Mouse (Mus musculus) liver, embryonic 12.5 days (tissue): ENCODE measurements around the gene Oat. TPM values are rescaled to one million over a fixed set of nuclear protein-coding genes. Genes with fewer than 3 reads are reported as not detected.

Experiments
- ATAC-seq: fragments of 200-750 bp; cut with Nextera tagmentation; 2 replicates; pipeline ENCODE4 v1.8.0; 2017; ENCODE audit warnings: moderate number of reproducible peaks, mild to moderate bottlenecking, moderate library complexity
- H3K27ac ChIP-seq: fragments of 300-500 bp; sonication (generic); 2 replicates; pipeline ENCODE4 v1.5.1; 2016; ENCODE audit warnings: mild to moderate bottlenecking
- H3K27me3 ChIP-seq: fragments of 300-500 bp; sonication (generic); replicated peaks from 2 replicates; pipeline ENCODE4 v1.6.1; 2016; ENCODE audit warnings: mild to moderate bottlenecking, moderate library complexity
- H3K36me3 ChIP-seq: fragments of 300-500 bp; sonication (generic); 2 replicates; pipeline ENCODE4 v1.6.1; 2016; ENCODE audit warnings: mild to moderate bottlenecking, moderate library complexity
- H3K4me1 ChIP-seq: fragments of 300-500 bp; sonication (generic); 2 replicates; pipeline ENCODE4 v1.6.1; 2016
- H3K4me2 ChIP-seq: fragments of 300-500 bp; sonication (generic); 2 replicates; pipeline ENCODE4 v1.6.1; 2016; ENCODE audit warnings: mild to moderate bottlenecking, moderate library complexity
- H3K4me3 ChIP-seq: fragments of 300-500 bp; sonication (generic); 2 replicates; pipeline ENCODE4 v1.5.1; 2016; ENCODE audit warnings: mild to moderate bottlenecking, moderate library complexity
- H3K9ac ChIP-seq: fragments of 300-500 bp; sonication (generic); 2 replicates; pipeline ENCODE4 v1.6.1; 2016; ENCODE audit warnings: mild to moderate bottlenecking, moderate library complexity
- H3K9me3 ChIP-seq: fragments of 300-500 bp; sonication (generic); replicated peaks from 2 replicates; pipeline ENCODE4 v1.6.1; 2016; ENCODE audit warnings: mild to moderate bottlenecking, moderate library complexity
- WGBS: fragments of 180-500 bp; shearing (Covaris S2); methylation state at CpG from one replicate; pipeline ENCODE4 v1.1.7; 2016; ENCODE audit not compliant: insufficient replicate concordance; 5-methylcytosine and 5-hydroxymethylcytosine counted together
- polyA plus RNA-seq: library from polyadenylated mRNA; unstranded; fragments of >200 nt; fragmentation: Nextera tagmentation; extraction: Ambion mirVana; gene quantifications from 2 replicates; pipeline ENCODE4 v1.2.1, GENCODE M21; 2016

Gene Oat
- polyA plus RNA-seq, 1 experiment from 2014 or later = 96.9 TPM

- no peaks in the 10 kb centered on the region for H3K36me3 ChIP-seq
- 65% methylated on average over 4 of the region's 4 CpGs for WGBS
- no peak overlapping the region for H3K4me3 ChIP-seq
- no peaks in the 10 kb centered on the region for H3K9me3 ChIP-seq
- no peak overlapping the region for H3K4me2 ChIP-seq
- peaks cover 80% of the 10 kb centered on the region for H3K27me3 ChIP-seq
- H3K9ac ChIP-seq = no peak overlapping the region
- peaks cover 13% of the 10 kb centered on the region for H3K4me1 ChIP-seq
- H3K27ac ChIP-seq = no peak overlapping the region
- no peak for ATAC-seq
Observed at GRCm38 (mm10) chr7:132604720-132605119, 28.5 kb upstream of the Oat start.

- no peak for ATAC-seq
Observed at GRCm38 (mm10) chr7:132600926-132601325, 24.7 kb upstream of the Oat start.

GRCm38 (mm10) chr7:132600026-132600425 is 23.8 kb upstream of the Oat start:
- H3K9ac ChIP-seq = no peak overlapping the region
- WGBS = 2% methylated on average over 9 of the region's 9 CpGs
- H3K27ac ChIP-seq = no peak overlapping the region
- ATAC-seq = no peak
- H3K9me3 ChIP-seq = no peaks in the 10 kb centered on the region
- peaks cover 96% of the 10 kb centered on the region for H3K27me3 ChIP-seq
- H3K4me3 ChIP-seq = peak overlapping the region; percentile 38
- peak overlapping the region; percentile 57 for H3K4me2 ChIP-seq
- peaks cover 58% of the 10 kb centered on the region for H3K4me1 ChIP-seq
- no peaks in the 10 kb centered on the region for H3K36me3 ChIP-seq

More at GRCm38 (mm10) chr7:132600926-132601325, 24.7 kb upstream of the Oat start:
- H3K9ac ChIP-seq = no peak overlapping the region
- H3K4me1 ChIP-seq = peaks cover 49% of the 10 kb centered on the region
- peaks cover 99% of the 10 kb centered on the region for H3K27me3 ChIP-seq
- no peak overlapping the region for H3K4me2 ChIP-seq
- no peak overlapping the region for H3K27ac ChIP-seq
- H3K4me3 ChIP-seq = no peak overlapping the region
- H3K36me3 ChIP-seq = no peaks in the 10 kb centered on the region
- WGBS = 12% methylated on average over 8 of the region's 8 CpGs
- H3K9me3 ChIP-seq = no peaks in the 10 kb centered on the region

GRCm38 (mm10) chr7:132599071-132599975 is 23.1 kb upstream of the Oat start, which contains the start of gene Nkx1-2:
Gene Nkx1-2, minus strand, starts transcription at chr7:132599637.
- no peak within 1 kb of the TSS for H3K27ac ChIP-seq
- 2% methylated on average over 48 of the region's 52 CpGs for WGBS
- no peak within 1 kb of the TSS for H3K9ac ChIP-seq
- H3K27me3 ChIP-seq = peaks cover 92% of the 10 kb centered on the region
- peak within 1 kb of the TSS; percentile 81 for H3K4me2 ChIP-seq
- no peak for ATAC-seq
- peaks cover 65% of the 10 kb centered on the region for H3K4me1 ChIP-seq
- H3K9me3 ChIP-seq = no peaks in the 10 kb centered on the region
- H3K36me3 ChIP-seq = no peaks in the 10 kb centered on the region
- H3K4me3 ChIP-seq = peak within 1 kb of the TSS; percentile 57

GRCm38 (mm10) chr7:132597251-132598041 is 21.2 kb upstream of the Oat start:
- no peaks in the 10 kb centered on the region for H3K36me3 ChIP-seq
- peak overlapping the region; percentile 81 for H3K4me2 ChIP-seq
- ATAC-seq = peak; percentile 51; the same call in 1 of the 2 replicates
- peaks cover 74% of the 10 kb centered on the region for H3K27me3 ChIP-seq
- H3K4me1 ChIP-seq = peaks cover 77% of the 10 kb centered on the region
- WGBS = 1% methylated on average over 55 of the region's 60 CpGs
- no peak overlapping the region for H3K27ac ChIP-seq
- peak overlapping the region; percentile 57 for H3K4me3 ChIP-seq
- peak overlapping the region; percentile 41; the same call in 1 of the 2 replicates for H3K9ac ChIP-seq
- H3K9me3 ChIP-seq = no peaks in the 10 kb centered on the region

- no peaks in the 10 kb centered on the region for H3K9me3 ChIP-seq
- 6% methylated on average over 26 of the region's 26 CpGs for WGBS
- H3K9ac ChIP-seq = peak overlapping the region; percentile 41; the same call in 1 of the 2 replicates
- H3K4me2 ChIP-seq = peak overlapping the region; percentile 81
- peak; percentile 50 for ATAC-seq
- H3K4me1 ChIP-seq = peaks cover 76% of the 10 kb centered on the region
- H3K27ac ChIP-seq = peak overlapping the region; percentile 73
- peak overlapping the region; percentile 57 for H3K4me3 ChIP-seq
- no peaks in the 10 kb centered on the region for H3K36me3 ChIP-seq
- peaks cover 67% of the 10 kb centered on the region for H3K27me3 ChIP-seq
Observed at GRCm38 (mm10) chr7:132596557-132597250, 20.5 kb upstream of the Oat start.

- no peak overlapping the region for H3K9ac ChIP-seq
- H3K27me3 ChIP-seq = peaks cover 58% of the 10 kb centered on the region
- H3K4me1 ChIP-seq = peaks cover 76% of the 10 kb centered on the region
- H3K27ac ChIP-seq = peak overlapping the region; percentile 73
- H3K36me3 ChIP-seq = no peaks in the 10 kb centered on the region
- H3K4me3 ChIP-seq = no peak overlapping the region
- WGBS = 15% methylated on average over 3 of the region's 3 CpGs
- no peaks in the 10 kb centered on the region for H3K9me3 ChIP-seq
- H3K4me2 ChIP-seq = peak overlapping the region; percentile 81
- peak; percentile 70 for ATAC-seq
Observed at GRCm38 (mm10) chr7:132595787-132596186, 19.6 kb upstream of the Oat start.

GRCm38 (mm10) chr7:132594325-132594724 is 18.1 kb upstream of the Oat start:
- 88% methylated on average over 2 of the region's 2 CpGs for WGBS
- H3K4me1 ChIP-seq = peaks cover 69% of the 10 kb centered on the region
- no peak overlapping the region for H3K4me3 ChIP-seq
- H3K9ac ChIP-seq = no peak overlapping the region
- H3K27ac ChIP-seq = no peak overlapping the region
- no peaks in the 10 kb centered on the region for H3K9me3 ChIP-seq
- H3K4me2 ChIP-seq = no peak overlapping the region
- no peaks in the 10 kb centered on the region for H3K36me3 ChIP-seq
- peaks cover 43% of the 10 kb centered on the region for H3K27me3 ChIP-seq
- ATAC-seq = no peak

- no peak overlapping the region for H3K4me2 ChIP-seq
- H3K9me3 ChIP-seq = no peaks in the 10 kb centered on the region
- H3K27me3 ChIP-seq = peaks cover 37% of the 10 kb centered on the region
- ATAC-seq = no peak
- H3K4me1 ChIP-seq = peaks cover 63% of the 10 kb centered on the region
- H3K36me3 ChIP-seq = no peaks in the 10 kb centered on the region
- no peak overlapping the region for H3K4me3 ChIP-seq
- no peak overlapping the region for H3K9ac ChIP-seq
- 64% methylated on average over 2 of the region's 2 CpGs for WGBS
- no peak overlapping the region for H3K27ac ChIP-seq
Observed at GRCm38 (mm10) chr7:132593762-132594161, 17.6 kb upstream of the Oat start.

- H3K9ac ChIP-seq = no peak overlapping the region
- H3K27me3 ChIP-seq = no peaks in the 10 kb centered on the region; the same call in 1 of the 2 replicates
- H3K4me3 ChIP-seq = no peak overlapping the region
- H3K27ac ChIP-seq = no peak overlapping the region
- no peak for ATAC-seq
- peaks cover 22% of the 10 kb centered on the region for H3K4me1 ChIP-seq
- 60% methylated on average over 5 of the region's 5 CpGs for WGBS
- no peak overlapping the region for H3K4me2 ChIP-seq
- H3K36me3 ChIP-seq = no peaks in the 10 kb centered on the region
- no peaks in the 10 kb centered on the region for H3K9me3 ChIP-seq
Observed at GRCm38 (mm10) chr7:132589610-132590009, 13.4 kb upstream of the Oat start.

GRCm38 (mm10) chr7:132587167-132587566 is 11.0 kb upstream of the Oat start:
- H3K27me3 ChIP-seq = no peaks in the 10 kb centered on the region; the same call in 1 of the 2 replicates
- ATAC-seq = no peak
- H3K36me3 ChIP-seq = no peaks in the 10 kb centered on the region
- no peak overlapping the region for H3K27ac ChIP-seq
- no peaks in the 10 kb centered on the region for H3K9me3 ChIP-seq
- 59% methylated on average over 5 of the region's 5 CpGs for WGBS
- H3K4me3 ChIP-seq = no peak overlapping the region
- no peak overlapping the region for H3K9ac ChIP-seq
- no peak overlapping the region for H3K4me2 ChIP-seq
- peaks cover 4% of the 10 kb centered on the region for H3K4me1 ChIP-seq
